Mouse (Mus musculus) CH12.LX (cell line): ENCODE measurements at regions not wholly inside any gene's neighbourhood (a gene's known extent, or its start where the extent isn't known, plus 50 kb on each side); places are given as distances from the start of the nearest gene placed in this dataset.

ENCODE experiments used
- CHD2 ChIP-seq: IDR thresholded peaks from 2 replicates; pipeline ENCODE4 v1.6.1; 2011; ENCODE audit warnings: low read length, improper control_type of control experiment

GRCm38 (mm10) chr10:65058086-65058485, 968.0 kb upstream of the Lrrtm3 start (continued):
- no peak for TF ChIP-seq CHD2
